Mouse (Mus musculus) granulocyte monocyte progenitor cell, adult 5-6 weeks (primary cell): ENCODE measurements around the gene Prdm11. TPM values are rescaled to one million over a fixed set of nuclear protein-coding genes. Genes with fewer than 3 reads are reported as not detected.

Experiments used
- ATAC-seq: replicated peaks from 2 replicates; pipeline ENCODE4 v1.8.0; 2016; ENCODE audit warnings: mild to moderate bottlenecking, moderate TSS enrichment, inconsistent platforms; ENCODE audit not compliant: poor library complexity, severe bottlenecking
- total RNA-seq, 2 experiments: library from RNA; stranded (forward) in 1 of 2; stranded (reverse) in 1 of 2; fragments of 200-712, 200-1000 nt in 1 of 2; fragments of >200 nt in 1 of 2; fragmentation: Nextera tagmentation in 1 of 2; gene quantifications; 2 replicates each; pipeline ENCODE4 v1.2.3; 2014 to 2017

The Prdm11 gene
- total RNA-seq, 2 experiments from 2014 or later = 6.1 to 12.2 TPM

DNA sequence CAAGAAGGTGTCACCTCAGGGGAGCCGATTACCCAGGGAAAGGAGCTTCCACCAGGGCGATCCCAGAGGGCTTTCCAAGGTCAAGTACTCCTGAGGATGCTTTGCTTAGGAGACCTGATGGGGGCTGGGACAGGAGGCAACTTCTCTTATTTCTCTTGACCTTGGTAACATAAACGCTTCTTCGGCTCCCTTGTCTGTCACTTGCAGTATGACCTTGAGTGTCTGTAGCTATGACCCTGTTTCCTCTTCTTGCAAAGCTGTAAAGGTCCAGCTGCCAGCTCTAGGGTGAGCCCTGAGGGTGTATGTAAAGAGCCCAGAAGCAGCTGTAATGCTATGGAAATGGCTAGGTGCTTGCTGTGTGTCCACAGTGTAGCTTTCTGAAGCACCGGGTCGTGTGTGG is 1.1 kb upstream of the Prdm11 start:
- no peak for ATAC-seq

DNA sequence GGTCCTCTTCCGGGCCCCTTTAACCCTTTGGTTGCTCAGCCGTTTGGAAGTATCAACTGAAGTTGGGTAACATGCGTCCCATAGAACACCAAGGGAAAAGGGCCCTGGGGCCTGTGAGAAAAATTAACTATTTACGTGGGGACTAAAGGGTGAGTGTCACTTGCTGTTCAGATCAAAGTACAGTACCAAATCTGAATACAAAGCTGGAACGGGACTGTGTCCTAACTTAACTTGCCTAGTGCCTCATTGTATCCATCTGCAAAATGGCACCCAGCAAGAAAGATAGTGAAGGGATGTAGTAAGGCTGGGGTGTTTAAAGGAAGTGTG is 505 bp upstream of the Prdm11 start:
- ATAC-seq = no peak

DNA sequence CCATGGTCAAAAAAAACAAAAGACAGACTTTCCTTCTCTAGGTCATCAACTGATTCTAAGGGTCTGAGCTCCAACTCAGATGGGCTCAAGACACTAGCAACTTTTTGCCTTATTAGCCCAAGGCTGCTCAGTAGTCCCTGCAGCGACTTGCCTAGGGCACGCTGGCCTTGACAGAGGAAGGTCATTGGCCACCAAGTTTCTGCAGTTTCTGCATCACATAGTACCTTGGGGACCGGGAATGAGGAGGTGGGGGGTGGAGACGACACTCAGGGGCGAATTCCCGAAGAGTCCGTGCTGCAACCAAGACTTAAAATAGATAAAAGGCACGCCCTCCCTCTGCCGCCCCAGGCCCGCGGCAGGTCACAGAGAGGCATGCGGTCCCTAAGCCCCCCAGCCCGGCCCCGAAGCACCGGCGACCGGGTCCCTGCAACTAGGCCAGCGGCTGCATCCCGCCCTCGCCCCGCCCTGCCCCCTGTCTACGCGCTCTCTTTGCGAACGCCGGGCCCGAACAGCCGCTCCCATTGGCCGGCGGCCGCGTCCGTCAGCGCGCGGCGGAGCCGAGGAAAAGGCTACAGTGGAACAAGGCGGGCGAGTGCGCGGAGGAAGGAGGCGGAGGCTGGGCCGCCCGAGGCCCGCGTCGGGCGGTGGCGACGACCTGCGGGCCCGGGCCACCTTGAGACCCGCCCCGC is 694 bp downstream of the Prdm11 start:
- ATAC-seq = peak; percentile 88

DNA sequence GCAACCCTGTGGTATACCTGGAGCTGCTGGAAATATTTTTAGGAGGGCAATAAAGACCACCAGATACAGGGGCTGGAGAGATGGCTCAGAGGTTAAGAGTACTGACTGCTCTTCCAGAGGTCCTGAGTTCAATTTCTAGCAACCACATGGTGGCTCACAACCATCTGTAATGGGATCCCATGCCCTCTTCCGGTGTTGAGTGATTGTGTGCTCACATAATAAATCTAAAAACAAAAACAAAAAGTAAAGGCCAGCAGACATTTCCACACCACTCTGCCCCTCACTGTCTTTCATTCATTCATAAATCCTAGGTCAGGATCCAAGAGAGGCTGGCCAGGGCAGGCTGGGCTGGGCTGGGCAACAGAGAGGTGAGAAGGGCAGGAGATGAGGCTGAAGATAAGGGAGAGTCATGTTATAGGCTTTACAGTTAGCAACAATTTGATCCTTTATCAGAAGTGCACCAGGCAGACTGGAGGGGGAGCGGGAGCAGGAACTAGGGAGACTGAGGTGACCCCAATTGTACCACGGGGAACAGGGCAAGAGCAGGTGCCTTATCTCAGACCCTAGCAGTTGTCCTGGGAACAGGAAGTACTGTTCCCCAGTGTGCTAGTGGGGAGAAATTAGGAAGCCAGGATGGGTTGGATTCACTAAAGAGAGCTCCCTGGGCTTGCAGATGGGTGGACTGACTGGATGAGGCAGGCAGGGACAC is 2.4 kb downstream of the Prdm11 start:
- no peak for ATAC-seq

DNA sequence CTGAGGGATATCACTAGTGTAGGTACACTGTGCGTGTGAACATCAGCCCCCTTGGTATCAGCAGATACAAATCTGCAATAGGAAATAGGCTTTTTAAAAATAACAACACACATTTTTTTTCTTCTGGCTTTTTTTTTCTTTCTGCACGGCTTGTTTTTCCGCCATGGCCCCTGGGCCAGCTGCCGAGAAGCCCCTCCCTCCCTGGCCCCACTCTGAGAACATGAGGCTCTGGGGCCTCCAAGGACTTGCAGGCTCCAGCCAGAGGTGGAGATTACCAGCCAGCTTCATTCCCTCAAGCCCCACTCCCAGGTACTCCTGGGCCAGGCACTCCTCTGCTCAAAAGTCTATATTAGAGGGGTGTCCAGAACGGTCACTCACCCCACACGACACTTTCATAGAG is 4.5 kb downstream of the Prdm11 start:
- no peak for ATAC-seq

DNA sequence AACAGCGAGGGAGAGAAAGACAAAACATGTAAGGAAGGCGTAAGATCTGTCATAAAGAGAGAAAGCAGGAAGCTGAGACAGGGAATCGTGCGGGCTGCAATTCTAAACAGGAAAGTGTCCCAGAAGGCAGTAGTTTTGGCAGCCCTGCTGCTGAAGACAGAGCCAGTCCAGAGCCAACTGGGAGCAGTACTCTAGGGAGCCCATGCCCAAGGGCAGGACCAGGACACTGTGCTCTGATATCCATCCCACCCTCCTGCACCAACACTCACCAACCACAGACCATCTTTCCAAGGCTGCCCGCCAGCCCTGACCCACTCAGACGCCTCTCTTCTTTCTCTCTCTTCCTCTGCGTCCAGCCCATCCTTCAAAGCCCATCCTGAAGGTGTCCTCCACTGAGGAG is 5.1 kb downstream of the Prdm11 start:
- no peak for ATAC-seq

DNA sequence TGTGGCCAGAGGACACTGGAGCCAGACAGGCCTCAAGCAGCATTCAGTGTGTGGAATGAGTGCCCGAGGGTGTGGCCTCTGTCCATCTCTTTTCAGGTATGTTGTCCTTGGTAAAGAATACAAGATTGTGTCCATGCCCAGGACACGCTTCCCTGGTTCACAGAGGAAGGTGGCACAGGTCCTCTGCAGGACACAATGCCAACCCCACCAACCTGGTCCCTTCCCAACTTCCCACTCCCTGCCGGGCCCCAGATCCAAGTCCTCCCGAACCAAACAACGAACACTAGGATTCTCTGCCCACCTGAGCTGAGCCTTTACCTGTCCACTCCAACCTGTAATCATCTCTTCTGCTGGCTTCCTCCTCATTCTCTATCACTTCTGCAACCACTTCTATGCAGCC is 6.3 kb downstream of the Prdm11 start:
- no peak for ATAC-seq

DNA sequence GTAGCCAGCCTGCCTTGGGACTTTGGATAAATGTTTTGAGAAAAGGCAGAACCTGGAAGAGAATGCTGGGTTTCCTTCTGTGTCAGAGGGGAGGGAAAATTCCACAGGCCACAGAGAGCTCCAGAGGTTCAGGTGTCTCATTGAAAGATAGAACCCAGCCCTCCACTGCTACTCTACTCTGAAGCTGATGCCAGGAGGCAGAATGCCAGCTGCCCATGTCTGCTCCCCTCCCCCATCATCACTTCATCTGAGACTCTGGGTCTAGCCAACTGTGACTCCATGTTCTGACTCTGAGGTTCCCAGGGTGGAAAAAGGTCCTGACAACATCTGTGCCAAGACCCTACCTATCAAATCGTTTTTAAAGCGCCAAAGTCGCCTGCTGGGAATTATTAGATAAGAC is 6.9 kb downstream of the Prdm11 start:
- no peak for ATAC-seq

DNA sequence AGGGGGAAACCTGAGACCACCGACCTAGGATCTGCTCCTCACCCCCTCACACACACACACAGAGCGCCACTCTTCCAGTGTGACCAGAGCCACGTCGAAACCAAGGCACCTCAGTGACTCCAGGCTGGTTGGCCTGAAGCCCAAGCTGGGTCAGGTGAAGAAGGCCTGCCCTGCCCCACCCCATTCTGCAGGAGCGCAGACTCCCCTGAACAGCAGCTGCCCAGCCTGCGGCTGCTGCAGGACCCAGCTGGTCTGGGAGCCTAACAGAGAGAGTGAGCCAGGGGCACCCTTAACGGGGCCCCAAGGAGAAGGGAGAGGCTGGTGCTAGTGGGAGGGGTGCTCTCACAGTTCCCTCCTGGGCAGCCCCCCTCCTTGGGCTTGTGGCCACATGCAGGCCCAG is 10.3 kb downstream of the Prdm11 start:
- ATAC-seq = no peak

DNA sequence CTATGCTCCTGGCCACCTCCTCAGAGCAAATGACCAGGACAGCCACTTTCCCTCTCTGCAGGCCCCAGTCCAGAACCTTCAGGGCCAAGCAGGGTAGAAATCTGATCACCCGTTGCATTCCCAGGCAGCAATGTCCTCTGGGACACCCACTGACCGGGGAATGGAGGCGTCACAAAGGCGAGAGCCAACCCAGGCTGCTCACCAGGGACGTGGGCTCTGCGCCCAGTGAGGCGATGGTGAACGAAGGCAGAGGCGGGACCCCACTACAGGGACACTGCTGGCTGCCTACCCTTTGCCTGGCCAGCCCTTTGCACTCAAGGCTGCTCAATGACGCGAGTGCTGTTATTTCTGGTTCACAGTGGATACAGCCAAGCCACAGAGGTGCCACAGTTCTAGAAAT is 13.3 kb downstream of the Prdm11 start:
- no peak for ATAC-seq

DNA sequence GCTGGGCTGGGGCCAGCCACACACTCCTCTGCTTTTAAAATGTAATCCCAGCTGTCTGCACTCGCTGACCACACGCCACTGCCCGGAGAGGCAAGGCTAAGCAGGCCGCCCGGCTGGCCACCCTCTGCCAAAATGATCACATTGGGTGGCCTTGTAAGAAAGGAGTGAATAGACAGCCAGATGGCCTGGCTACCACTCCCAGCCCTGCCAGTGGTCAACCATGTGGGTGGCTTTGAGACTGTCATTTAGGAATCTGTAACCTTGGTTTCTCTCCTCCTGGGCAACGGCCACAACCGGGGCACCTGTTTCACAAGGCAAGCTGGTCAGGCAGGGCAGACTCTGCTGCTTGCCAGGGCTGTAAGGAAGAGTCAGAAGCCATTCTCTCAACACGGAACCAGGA is 13.9 kb downstream of the Prdm11 start:
- no peak for ATAC-seq

DNA sequence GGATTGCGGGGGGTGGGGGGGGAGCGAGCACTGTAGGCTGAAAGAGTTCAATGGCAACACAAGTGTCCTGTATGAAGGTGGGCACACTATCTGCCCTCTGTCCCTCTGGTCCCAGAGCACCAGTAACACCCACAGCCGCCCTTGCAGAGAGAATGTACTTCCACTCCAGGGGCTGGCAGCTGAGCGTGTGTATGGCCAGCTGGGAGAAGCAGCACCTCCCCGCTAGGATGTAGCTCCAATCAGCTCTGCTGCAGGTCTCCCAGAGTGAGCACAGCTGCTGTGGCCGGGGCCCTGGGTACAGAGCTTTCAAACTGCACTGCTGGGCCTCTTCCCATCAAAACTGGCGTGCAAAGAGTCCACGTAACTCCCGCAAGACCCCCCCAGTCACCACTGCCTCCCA is 14.9 kb downstream of the Prdm11 start:
- no peak for ATAC-seq

DNA sequence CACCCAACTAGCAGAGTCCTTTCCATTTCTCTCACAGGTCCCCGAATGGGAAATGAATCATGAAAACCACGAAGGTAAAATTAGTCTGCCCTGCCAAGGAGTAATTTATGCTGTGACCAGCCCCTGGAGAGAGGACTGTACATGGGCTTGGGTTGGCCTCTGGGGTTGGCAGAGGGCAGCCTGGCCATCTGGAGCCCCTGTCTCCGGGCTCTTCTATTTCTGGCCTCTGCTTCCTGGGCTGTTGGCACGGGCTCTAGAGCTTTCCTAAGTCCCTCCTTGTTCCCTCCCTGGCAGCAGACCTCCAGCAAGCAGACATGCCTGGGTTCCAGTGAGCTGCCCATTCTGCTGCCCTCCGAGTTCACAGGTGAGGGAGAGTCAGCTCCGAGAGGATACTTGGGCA is 15.9 kb downstream of the Prdm11 start:
- no peak for ATAC-seq

DNA sequence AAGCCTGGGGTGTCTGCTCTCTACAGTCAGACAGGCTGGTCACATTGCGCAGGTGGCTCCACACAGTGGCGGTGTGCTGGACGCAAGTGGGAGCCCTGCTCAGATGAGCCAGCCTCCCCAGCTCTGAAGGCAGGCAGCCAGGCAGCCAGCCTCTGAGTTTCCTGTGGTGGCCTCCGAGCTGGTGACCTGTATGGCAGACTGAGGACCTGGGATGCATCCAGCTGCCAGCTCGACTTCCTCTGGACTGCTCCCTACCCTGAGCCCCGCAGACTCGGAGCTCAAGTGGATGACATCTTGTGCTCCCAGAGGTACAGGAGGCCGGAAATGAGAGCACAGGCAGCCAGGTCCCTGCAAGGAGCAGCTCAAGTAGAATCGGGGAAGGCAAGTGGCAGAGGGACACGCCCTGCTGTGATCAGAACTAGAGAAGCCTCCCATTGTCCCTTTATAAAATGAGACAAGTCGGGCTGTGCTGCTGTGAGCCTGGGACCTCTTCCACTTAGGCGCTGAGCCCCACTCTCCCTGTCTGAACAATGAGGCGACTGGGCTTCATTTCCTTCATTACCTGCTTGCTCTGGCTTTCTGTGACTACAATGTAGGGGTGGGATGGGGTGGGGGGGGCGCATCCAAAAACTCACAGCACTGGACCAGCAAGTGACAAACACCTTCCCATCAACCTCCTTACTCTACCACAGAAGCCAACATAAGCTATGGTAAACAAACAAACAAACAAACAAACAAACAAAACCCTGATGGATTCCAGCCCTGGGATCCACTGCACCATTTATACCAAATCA is 16.5 kb downstream of the Prdm11 start:
- peak; percentile 40 for ATAC-seq

DNA sequence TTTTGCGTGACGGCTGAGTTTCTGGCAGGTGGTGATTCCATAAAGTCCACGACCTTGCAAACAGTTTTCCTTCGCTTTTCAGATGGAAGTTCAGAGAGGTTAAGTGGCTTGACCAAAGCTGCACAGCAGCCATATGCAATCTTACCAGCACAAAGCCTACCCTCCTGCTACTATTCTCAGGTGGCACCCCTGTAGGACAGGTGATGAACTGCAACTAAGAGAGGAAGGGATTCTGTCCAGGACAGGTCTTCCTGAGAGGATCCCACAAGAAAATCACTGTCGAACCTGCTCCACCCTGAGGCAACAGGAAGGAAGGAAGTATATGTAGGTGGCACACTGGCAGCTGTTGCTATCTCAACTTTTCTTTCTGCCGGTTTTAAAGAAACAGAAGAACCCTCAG is 17.1 kb downstream of the Prdm11 start:
- no peak for ATAC-seq

DNA sequence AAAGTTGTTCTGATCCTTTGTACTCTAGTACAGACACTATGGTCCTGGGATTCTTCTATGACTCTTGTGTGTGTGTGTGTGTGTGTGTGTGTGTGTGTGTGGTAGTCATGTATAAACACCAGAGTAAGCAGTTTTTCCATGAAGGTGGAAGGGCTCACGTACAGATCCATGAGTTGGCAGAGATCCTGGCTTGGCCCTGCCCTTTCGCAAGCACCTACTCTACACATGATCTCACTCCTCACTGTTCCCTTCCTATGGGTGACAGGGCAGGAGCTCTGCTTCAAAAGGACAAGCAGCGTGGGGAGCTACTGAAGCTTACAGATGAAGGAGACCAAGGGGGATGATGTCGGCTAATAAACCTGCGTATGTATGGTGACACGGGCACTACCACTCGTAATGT is 18.3 kb downstream of the Prdm11 start:
- ATAC-seq = no peak

DNA sequence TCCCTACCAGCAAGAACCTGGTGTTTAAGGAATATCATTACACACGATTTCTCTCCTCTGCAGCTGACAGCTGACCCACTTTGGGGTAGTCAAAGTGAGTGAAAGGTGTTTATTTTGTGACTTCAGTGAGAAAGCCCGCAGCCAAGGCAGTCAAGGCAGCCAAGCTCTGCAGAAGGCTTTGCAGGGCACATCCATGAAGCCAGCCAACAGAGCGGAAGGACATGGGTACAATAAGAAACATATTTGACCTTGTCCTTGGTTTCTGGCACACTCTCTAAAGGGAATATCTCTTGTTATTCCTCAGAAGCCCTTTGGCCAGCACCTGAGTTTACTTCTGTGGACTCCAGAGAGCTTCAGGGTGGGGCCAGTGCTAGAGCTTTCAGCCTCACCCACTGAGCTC is 21.5 kb downstream of the Prdm11 start:
- no peak for ATAC-seq

DNA sequence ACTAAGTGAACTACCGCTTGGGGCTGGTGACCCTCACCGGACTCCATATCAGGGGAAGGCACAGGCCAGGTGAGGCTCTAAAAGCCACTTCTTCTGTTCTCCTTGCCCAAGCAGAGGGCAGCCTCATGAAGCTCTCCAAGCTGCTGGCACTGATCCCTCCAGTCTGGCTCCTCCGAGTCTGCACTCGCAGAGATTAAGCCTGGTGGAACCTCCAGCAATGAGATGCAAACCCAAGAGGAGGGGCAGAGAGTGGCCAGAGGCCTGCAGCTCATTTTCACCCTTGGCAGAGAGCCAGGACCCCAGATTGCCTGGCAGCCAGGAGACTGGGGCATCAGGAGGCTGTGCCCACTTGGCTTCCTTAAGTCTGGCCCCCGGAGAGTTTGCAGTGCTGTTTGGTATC is 27.1 kb downstream of the Prdm11 start:
- no peak for ATAC-seq

DNA sequence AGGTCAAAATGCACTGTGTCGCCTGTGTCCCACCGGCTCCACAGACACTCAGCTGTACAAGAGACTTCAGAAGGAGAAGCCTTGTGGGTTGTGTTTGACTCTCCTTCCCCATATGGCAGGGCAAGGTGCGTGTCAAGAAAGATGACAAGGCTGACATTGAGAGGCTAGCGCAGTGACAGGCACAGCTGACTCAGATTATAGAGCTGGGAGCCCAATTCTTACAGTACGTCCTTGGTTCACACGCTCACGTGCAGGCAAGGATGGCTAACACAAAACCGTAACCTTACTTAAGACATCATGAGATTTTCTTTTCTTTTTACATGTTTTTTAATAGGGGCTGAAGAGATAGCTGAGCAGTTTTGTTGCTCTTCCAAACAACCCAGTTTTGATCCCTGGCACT is 28.8 kb downstream of the Prdm11 start:
- ATAC-seq = no peak

DNA sequence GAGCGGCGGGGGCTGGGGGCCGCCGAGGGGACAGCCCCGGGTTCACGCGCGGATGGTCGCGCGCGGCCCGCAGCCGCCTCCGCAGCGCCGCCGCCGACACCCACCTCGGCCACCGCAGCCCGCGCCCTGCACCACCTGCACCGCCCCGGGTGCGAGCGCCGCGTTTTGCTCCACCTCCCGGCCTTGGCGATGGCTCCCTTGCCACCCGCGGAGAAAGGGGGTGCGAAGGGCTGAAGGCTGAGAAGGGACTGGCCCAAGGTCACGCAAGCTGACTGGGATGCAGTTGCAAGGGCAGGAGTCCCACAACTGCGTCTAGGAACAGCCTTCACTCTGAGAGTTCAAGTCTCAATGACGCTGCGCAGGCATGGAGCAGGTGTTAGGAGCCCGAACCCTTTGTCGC is 30.9 kb downstream of the Prdm11 start:
- peak; percentile 36; the same call in 1 of the 2 replicates for ATAC-seq

DNA sequence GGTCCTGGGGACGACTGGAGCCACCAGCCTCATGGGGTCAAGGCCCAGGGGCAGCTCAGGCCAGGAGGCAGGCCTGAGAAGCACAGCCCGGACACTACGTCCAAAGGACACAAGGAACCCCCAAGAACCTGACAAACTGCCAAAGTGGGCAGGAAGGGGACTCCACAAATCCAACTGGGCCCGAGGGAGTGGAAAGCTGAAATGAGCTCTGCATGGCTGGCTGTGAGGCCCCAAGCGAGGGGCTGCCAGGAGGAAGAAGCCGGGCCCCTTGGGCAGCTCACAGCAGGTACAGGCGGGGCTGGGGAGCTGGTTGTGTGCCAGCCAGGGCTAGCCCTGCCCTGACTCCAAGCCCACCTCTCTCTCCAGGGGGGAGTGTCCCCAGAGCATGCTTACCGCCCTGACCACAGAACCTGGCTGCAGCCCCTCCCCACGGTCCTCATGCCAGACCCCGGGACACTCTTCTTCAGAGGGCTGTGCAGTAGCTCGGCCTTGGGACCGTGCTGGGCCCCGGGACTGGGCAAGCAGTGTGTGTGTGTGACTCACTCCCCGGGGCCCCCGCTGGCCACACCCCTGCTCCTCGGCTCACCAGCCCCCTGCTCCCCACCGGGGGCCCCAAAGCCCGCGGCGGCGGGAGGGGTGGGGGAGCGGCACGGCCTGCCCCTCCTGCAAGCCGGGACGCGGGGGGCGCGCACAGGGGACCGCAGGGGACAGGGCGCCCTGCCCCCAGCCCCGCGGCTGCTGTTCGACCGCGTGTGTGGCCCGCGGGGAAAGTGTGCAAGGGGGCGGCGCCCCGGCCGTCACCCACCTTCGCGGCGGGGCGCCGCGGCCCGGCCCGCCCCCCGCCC is 31.7 kb downstream of the Prdm11 start:
- ATAC-seq = peak; percentile 85
